Mouse (Mus musculus) lung, postnatal 0 days (tissue): ENCODE data around the gene 1700020N01Rik. TPM values are rescaled to one million over a fixed set of nuclear protein-coding genes. Genes with fewer than 3 reads are reported as not detected.

Source experiments
- ATAC-seq: fragments of 200-750 bp; cut with Nextera tagmentation; 2 replicates; pipeline ENCODE4 v1.8.0; 2017; ENCODE audit warnings: moderate library complexity
- DNase-seq: peaks from one replicate; pipeline ENCODE4 v3.0.0-alpha.2; 2016; ENCODE audit warnings: low spot score
- H3K27ac ChIP-seq: fragments of 300-500 bp; sonication (generic); 2 replicates; pipeline ENCODE4 v1.5.1; 2014; ENCODE audit warnings: antibody characterized with exemption, mild to moderate bottlenecking, low read length, mixed read lengths
- H3K27me3 ChIP-seq: fragments of 300-500 bp; sonication (generic); replicated peaks from 2 replicates; pipeline ENCODE4 v1.6.1; 2014; ENCODE audit warnings: low read length, mixed read lengths; ENCODE audit not compliant: insufficient read depth
- H3K36me3 ChIP-seq: fragments of 300-500 bp; sonication (generic); 2 replicates; pipeline ENCODE4 v1.6.1; 2014; ENCODE audit warnings: low read length, mixed read lengths; ENCODE audit not compliant: insufficient read depth
- H3K4me1 ChIP-seq: fragments of 300-500 bp; sonication (generic); 2 replicates; pipeline ENCODE4 v1.6.1; 2014; ENCODE audit warnings: antibody characterized with exemption, low read depth, low read length, mixed read lengths; ENCODE audit not compliant: insufficient read depth
- H3K4me2 ChIP-seq: fragments of 300-500 bp; sonication (generic); replicated peaks from 2 replicates; pipeline ENCODE4 v1.6.1; 2014; ENCODE audit warnings: low read depth, mild to moderate bottlenecking, low read length, moderate library complexity, mixed read lengths
- H3K4me3 ChIP-seq: fragments of 300-500 bp; sonication (generic); 2 replicates; pipeline ENCODE4 v1.5.1; 2014; ENCODE audit warnings: low read depth, low read length
- H3K9ac ChIP-seq: fragments of 300-500 bp; sonication (generic); replicated peaks from 2 replicates; pipeline ENCODE4 v1.6.1; 2014; ENCODE audit warnings: low read depth, mild to moderate bottlenecking
- H3K9me3 ChIP-seq: fragments of 300-500 bp; sonication (generic); 2 replicates; pipeline ENCODE4 v1.6.1; 2016; ENCODE audit warnings: low read length, mixed read lengths
- CTCF ChIP-seq: IDR thresholded peaks from 2 replicates; pipeline ENCODE4 v1.5.1; 2016; ENCODE audit warnings: antibody characterized with exemption, mild to moderate bottlenecking
- EP300 ChIP-seq: IDR thresholded peaks from 2 replicates; pipeline ENCODE4 v1.6.1; 2016; ENCODE audit warnings: antibody characterized with exemption, mild to moderate bottlenecking, control low read depth
- WGBS: fragments of 180-500 bp; shearing (Covaris S2); extraction: QIAGEN DNeasy Blood & Tissue Kit; methylation state at CpG from one replicate; pipeline ENCODE4 v1.1.7; 2014; 5-methylcytosine and 5-hydroxymethylcytosine counted together
- polyA plus RNA-seq: library from polyadenylated mRNA; unstranded; fragments of >200 nt; fragmentation: Nextera tagmentation; extraction: Ambion mirVana; gene quantifications from 2 replicates; pipeline ENCODE4 v1.2.1, GENCODE M21; 2015

The 1700020N01Rik gene
- polyA plus RNA-seq, 1 experiment from 2014 or later = 0.11 TPM

- WGBS = 59% methylated on average over 2 of the region's 2 CpGs
- peak; percentile 60 for ATAC-seq
Measured at GRCm38 (mm10) chr10:21609583-21609982, 16.6 kb downstream of the 1700020N01Rik start.

GRCm38 (mm10) chr10:21613021-21613860, 20.3 kb downstream of the 1700020N01Rik start:
- no peaks in the 10 kb centered on the region for H3K9me3 ChIP-seq
- no peak overlapping the region for H3K4me3 ChIP-seq
- WGBS = 76% methylated on average over 4 of the region's 4 CpGs
- H3K27me3 ChIP-seq = no peaks in the 10 kb centered on the region
- H3K27ac ChIP-seq = no peak overlapping the region
- H3K36me3 ChIP-seq = no peaks in the 10 kb centered on the region
- no peak for TF ChIP-seq CTCF
- no peak for TF ChIP-seq EP300
- no peak overlapping the region for H3K9ac ChIP-seq
- H3K4me1 ChIP-seq = no peaks in the 10 kb centered on the region
- no peak for ATAC-seq
- H3K4me2 ChIP-seq = no peak overlapping the region
- DNase-seq = no peak

More at GRCm38 (mm10) chr10:21609583-21609982, 16.6 kb downstream of the 1700020N01Rik start:
- H3K4me3 ChIP-seq = no peak overlapping the region
- H3K27me3 ChIP-seq = no peaks in the 10 kb centered on the region
- no peaks in the 10 kb centered on the region for H3K9me3 ChIP-seq
- TF ChIP-seq EP300 = no peak; the same call in none of the 2 replicates
- TF ChIP-seq CTCF = no peak
- H3K4me2 ChIP-seq = no peak overlapping the region
- 0 out of 2 replicates have a peak overlapping the region, but pooled peaks have one; percentile 20 for H3K27ac ChIP-seq
- DNase-seq = peak; percentile 70
- H3K4me1 ChIP-seq = no peaks in the 10 kb centered on the region
- H3K9ac ChIP-seq = no peak overlapping the region
- H3K36me3 ChIP-seq = no peaks in the 10 kb centered on the region

GRCm38 (mm10) chr10:21614520-21614919, 21.6 kb downstream of the 1700020N01Rik start:
- Histone ChIP-seq H3K9me3 (no peaks in the 10 kb centered on the region), H3K4me3 (no peak overlapping the region), H3K27ac (no peak overlapping the region), H3K4me2 (no peak overlapping the region), H3K9ac (no peak overlapping the region), H3K27me3 (no peaks in the 10 kb centered on the region), H3K36me3 (no peaks in the 10 kb centered on the region), H3K4me1 (no peaks in the 10 kb centered on the region)
- TF ChIP-seq CTCF (no peak), EP300 (no peak)
- 82% methylated on average over 1 of the region's 1 CpGs for WGBS
- no peak for DNase-seq
- ATAC-seq = no peak

GRCm38 (mm10) chr10:21618745-21619508, 26.0 kb downstream of the 1700020N01Rik start:
- H3K4me3 ChIP-seq = no peak overlapping the region
- WGBS = 79% methylated on average over 5 of the region's 5 CpGs
- H3K4me2 ChIP-seq = no peak overlapping the region
- no peaks in the 10 kb centered on the region for H3K9me3 ChIP-seq
- TF ChIP-seq EP300 (no peak), CTCF (no peak)
- no peak overlapping the region for H3K27ac ChIP-seq
- no peak overlapping the region for H3K9ac ChIP-seq
- ATAC-seq = 0 out of 2 replicates have a peak, but pooled peaks have one; percentile 16
- H3K27me3 ChIP-seq = no peaks in the 10 kb centered on the region
- no peaks in the 10 kb centered on the region for H3K36me3 ChIP-seq
- DNase-seq = no peak
- H3K4me1 ChIP-seq = no peaks in the 10 kb centered on the region

GRCm38 (mm10) chr10:21622065-21622464, 29.1 kb downstream of the 1700020N01Rik start:
- H3K4me1 ChIP-seq = no peaks in the 10 kb centered on the region
- no peak overlapping the region for H3K27ac ChIP-seq
- no peak overlapping the region for H3K4me3 ChIP-seq
- DNase-seq (no peak), ATAC-seq (no peak)
- TF ChIP-seq EP300 (no peak), CTCF (no peak)
- H3K27me3 ChIP-seq = no peaks in the 10 kb centered on the region
- H3K4me2 ChIP-seq = no peak overlapping the region
- no peak overlapping the region for H3K9ac ChIP-seq
- 85% methylated on average over 7 of the region's 7 CpGs for WGBS
- no peaks in the 10 kb centered on the region for H3K9me3 ChIP-seq
- H3K36me3 ChIP-seq = no peaks in the 10 kb centered on the region

- WGBS = 45% methylated on average over 5 of the region's 5 CpGs
- Histone ChIP-seq H3K9ac (no peak overlapping the region), H3K4me3 (no peak overlapping the region)
Measured at GRCm38 (mm10) chr10:21628555-21628954, 35.6 kb downstream of the 1700020N01Rik start.

More at GRCm38 (mm10) chr10:21628555-21628954, 35.6 kb downstream of the 1700020N01Rik start:
- DNase-seq = peak; percentile 80
- H3K36me3 ChIP-seq = no peaks in the 10 kb centered on the region
- H3K27ac ChIP-seq = no peak overlapping the region
- ATAC-seq = peak; percentile 83
- H3K27me3 ChIP-seq = no peaks in the 10 kb centered on the region
- TF ChIP-seq CTCF = peak; percentile 31
- peak; percentile 88 for TF ChIP-seq EP300
- H3K4me1 ChIP-seq = no peaks in the 10 kb centered on the region
- no peaks in the 10 kb centered on the region for H3K9me3 ChIP-seq
- H3K4me2 ChIP-seq = no peak overlapping the region
